Mouse (Mus musculus): ENCODE results near the gene Prtg. TPM values are rescaled to one million over a fixed set of nuclear protein-coding genes. Genes with fewer than 3 reads are reported as not detected.

The Prtg gene
- polyA plus RNA-seq, 1 experiment from 2014 or later, result 2.2 TPM

DNA sequence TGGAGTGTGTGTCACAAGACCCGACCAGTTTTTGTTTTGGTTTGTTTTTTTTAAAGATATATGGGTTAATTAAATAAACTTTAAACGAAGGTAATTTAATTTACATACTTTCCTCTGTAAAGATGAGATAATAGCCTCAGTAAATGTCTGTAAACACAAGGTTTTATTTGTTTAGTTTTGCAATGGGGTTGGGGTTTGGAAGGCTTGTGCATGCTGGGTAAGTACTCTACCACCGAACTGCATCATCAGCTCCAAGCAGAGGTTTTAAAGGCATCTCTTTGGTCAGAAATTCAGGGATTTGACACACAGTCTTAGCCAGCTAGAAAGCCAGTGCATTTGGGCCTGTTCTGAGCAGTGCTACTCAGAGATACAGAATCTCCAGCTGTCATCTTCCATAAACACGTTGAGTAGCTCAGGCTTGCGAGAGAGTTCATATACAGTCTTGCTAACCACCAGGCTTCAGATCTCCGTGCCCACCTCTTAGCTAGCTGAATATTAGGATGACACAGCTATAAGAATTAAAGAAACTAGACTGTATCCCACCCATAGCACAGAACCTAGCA, 31.0 kb downstream of the Prtg start:
- Histone ChIP-seq H3K27me3 (replicated peaks) (no peaks in the 10 kb centered on the region), H3K9me3 (replicated peaks) (no peaks in the 10 kb centered on the region), H3K9ac (no peak overlapping the region), H3K27ac (ENCODE audit: poor library complexity, severe bottlenecking) (no peak overlapping the region), H3K36me3 (peaks cover 2% of the 10 kb centered on the region; the same call in 1 of the 2 replicates), H3K4me1 (replicated peaks) (peaks cover 42% of the 10 kb centered on the region), H3K4me2 (no peak overlapping the region), H3K4me3 (no peak overlapping the region)
- no peak for ATAC-seq (ENCODE audit: insufficient number of reproducible peaks, low FRiP score)
- 65% methylated on average over 6 of the region's 6 CpGs for WGBS

DNA sequence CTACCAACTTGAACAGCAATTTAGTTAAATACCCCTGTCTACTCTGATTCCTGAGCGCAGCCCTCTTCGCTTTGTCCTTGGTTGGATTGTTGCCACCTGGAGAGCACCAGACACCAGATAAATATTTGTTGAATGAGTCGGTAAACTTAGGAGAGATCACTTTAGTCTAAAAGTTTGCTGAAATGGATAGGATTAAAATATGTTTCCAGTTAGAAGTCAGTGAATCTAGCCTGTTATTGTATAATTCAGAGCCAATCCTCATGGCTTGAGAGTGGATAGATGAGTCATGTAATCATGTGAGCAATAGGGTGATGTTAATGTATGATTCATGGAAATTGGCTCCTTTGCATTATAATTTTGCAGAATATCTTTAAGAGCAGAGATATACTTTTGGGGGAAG, 31.6 kb downstream of the Prtg start:
- no peaks in the 10 kb centered on the region for H3K9me3 ChIP-seq (replicated peaks)
- no peak overlapping the region for H3K4me2 ChIP-seq
- WGBS, result 80% methylated on average over 3 of the region's 3 CpGs

DNA sequence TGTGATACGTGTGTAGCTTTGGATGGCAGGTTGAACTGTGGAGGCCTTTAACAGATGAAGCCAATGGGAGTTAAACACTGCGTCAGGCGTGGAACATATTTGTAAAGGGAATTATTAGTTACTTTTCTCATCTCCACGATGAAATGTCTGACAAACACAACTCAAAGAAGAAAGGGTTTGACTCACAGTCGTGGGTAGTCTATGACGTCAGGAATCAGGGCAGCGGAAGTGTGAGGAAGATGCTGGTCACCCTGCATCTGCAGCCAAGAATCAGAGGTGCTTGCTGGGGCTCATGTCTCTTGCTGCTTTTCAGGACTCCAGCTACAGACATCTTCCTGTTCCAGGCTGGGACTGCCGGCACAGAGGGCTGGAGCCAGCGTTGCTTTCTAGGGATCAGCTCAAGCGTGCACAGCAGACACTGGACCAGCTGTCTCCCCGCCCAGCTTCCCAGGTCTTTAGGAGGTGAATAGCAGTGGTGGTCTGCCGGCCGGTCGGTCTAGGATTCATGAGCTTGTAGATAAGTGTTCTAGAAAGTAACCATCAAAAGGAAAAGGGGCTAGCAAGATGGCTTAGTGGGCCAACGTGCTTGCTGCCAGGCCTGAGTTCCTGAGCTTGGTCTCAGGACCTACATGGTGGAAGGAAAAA, 32.8 kb downstream of the Prtg start:
- Histone ChIP-seq H3K9ac (no peak overlapping the region), H3K4me3 (no peak overlapping the region), H3K27me3 (replicated peaks) (no peaks in the 10 kb centered on the region), H3K4me2 (no peak overlapping the region), H3K36me3 (peaks cover 14% of the 10 kb centered on the region), H3K27ac (ENCODE audit: poor library complexity, severe bottlenecking) (no peak overlapping the region), H3K9me3 (replicated peaks) (no peaks in the 10 kb centered on the region), H3K4me1 (replicated peaks) (peaks cover 30% of the 10 kb centered on the region)
- no peak for ATAC-seq (ENCODE audit: insufficient number of reproducible peaks, low FRiP score)
- WGBS, result 80% methylated on average over 15 of the region's 15 CpGs

More for the DNA sequence above, 31.6 kb downstream of the Prtg start:
- Histone ChIP-seq H3K4me1 (replicated peaks) (peaks cover 40% of the 10 kb centered on the region), H3K4me3 (no peak overlapping the region), H3K27ac (ENCODE audit: poor library complexity, severe bottlenecking) (no peak overlapping the region), H3K36me3 (peaks cover 7% of the 10 kb centered on the region; the same call in 1 of the 2 replicates), H3K27me3 (replicated peaks) (no peaks in the 10 kb centered on the region), H3K9ac (no peak overlapping the region)
- no peak for ATAC-seq (ENCODE audit: insufficient number of reproducible peaks, low FRiP score)

DNA sequence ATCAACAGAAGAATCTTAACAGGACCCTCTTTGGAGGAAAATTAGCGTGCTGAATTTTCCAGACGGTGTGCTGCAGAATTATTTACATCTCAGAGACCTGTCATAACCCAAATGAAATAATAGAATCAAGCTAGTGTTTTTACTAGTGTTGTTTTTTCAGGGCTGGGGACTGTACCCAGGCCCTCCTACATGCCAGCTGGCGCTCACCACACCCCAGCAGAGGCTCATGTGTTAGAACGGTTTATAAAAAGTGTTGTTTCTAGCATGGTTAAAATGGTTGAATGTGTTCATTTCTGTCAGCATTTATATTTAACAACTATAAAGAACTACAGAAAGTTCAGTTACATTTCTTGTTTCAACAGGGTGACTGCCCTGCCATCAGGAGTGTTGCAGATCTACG, 37.8 kb downstream of the Prtg start:
- Histone ChIP-seq H3K9ac (no peak overlapping the region), H3K27ac (ENCODE audit: poor library complexity, severe bottlenecking) (no peak overlapping the region), H3K4me3 (no peak overlapping the region), H3K27me3 (replicated peaks) (no peaks in the 10 kb centered on the region), H3K4me2 (no peak overlapping the region), H3K36me3 (peaks cover 39% of the 10 kb centered on the region), H3K9me3 (replicated peaks) (peaks cover 6% of the 10 kb centered on the region; the same call in 1 of the 2 replicates), H3K4me1 (replicated peaks) (0 out of 2 replicates have a peak, but pooled peaks cover 3% of the 10 kb centered on the region)
- 90% methylated on average over 5 of the region's 5 CpGs for WGBS
- ATAC-seq (ENCODE audit: insufficient number of reproducible peaks, low FRiP score), result no peak

DNA sequence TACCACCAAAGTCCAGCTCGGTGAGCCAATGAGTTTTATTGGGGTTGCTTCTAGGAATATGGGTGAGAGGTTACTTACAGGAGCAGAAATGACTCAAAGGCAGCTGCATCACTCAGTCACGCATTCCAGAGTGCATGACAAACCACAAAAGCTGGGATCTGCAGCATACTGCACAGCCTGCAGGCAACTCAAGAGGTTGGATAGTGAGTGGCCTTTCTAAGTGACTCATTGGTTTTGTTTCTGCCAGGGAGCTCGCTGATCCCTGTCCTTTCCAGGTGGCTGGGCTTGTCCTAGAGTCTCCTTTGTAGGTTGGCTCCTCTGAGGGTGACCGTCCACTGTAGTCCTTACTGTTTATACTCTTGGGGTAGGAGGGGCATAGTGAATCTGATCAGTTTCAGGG, 39.5 kb downstream of the Prtg start:
- peaks cover 6% of the 10 kb centered on the region; the same call in 1 of the 2 replicates for H3K9me3 ChIP-seq (replicated peaks)
- 0 out of 2 replicates have a peak, but pooled peaks cover 3% of the 10 kb centered on the region for H3K4me1 ChIP-seq (replicated peaks)
- WGBS, result 82% methylated on average over 4 of the region's 4 CpGs
- H3K27ac ChIP-seq (ENCODE audit: poor library complexity, severe bottlenecking), result no peak overlapping the region
- H3K4me3 ChIP-seq, result no peak overlapping the region
- H3K4me2 ChIP-seq, result no peak overlapping the region
- no peak overlapping the region for H3K9ac ChIP-seq
- no peak for ATAC-seq (ENCODE audit: insufficient number of reproducible peaks, low FRiP score)
- H3K36me3 ChIP-seq, result peaks cover 48% of the 10 kb centered on the region
- H3K27me3 ChIP-seq (replicated peaks), result no peaks in the 10 kb centered on the region

DNA sequence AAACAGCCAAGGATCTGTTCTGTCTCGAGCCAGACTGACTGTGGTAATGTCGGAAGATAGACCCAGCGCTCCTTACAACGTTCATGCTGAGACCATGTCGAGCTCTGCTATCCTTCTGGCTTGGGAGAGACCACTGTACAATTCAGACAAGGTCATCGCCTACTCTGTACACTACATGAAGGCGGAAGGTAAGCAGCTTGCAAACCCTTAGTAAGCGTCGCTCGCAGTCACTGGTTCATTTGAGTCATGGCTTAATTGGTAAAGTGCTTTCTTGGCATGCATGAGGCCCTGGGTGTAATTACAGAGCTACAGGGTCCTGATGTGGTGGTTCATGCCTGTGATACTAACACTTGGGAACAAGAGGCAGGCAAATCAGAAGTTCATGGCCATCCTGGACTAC, 44.9 kb downstream of the Prtg start:
- Histone ChIP-seq H3K27me3 (replicated peaks) (no peaks in the 10 kb centered on the region), H3K4me3 (no peak overlapping the region), H3K27ac (ENCODE audit: poor library complexity, severe bottlenecking) (no peak overlapping the region), H3K4me2 (no peak overlapping the region), H3K9ac (no peak overlapping the region), H3K9me3 (replicated peaks) (peaks cover 3% of the 10 kb centered on the region; the same call in 1 of the 2 replicates), H3K4me1 (replicated peaks) (peaks cover 12% of the 10 kb centered on the region), H3K36me3 (peaks cover 39% of the 10 kb centered on the region)
- 92% methylated on average over 10 of the region's 10 CpGs for WGBS
- ATAC-seq (ENCODE audit: insufficient number of reproducible peaks, low FRiP score), result no peak

DNA sequence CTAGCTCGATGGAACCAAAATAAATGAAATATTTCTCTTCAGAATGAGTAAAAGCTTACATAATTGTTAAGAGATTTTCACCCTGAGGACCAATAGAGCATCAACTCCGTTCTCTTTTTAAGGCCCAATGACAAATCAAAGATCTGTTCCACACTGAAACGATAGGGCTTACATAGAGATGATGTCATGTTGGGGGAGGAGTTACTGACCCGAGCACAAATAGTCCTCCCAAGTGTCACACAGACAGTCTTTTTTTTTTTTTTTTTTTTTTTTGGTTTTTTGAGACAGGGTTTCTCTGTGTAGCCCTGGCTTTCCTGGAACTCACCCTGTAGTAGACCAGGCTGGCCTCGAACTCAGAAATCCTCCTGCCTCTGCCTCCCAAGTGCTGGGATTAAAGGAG, 45.3 kb downstream of the Prtg start:
- H3K36me3 ChIP-seq, result peaks cover 43% of the 10 kb centered on the region
- no peak overlapping the region for H3K27ac ChIP-seq (ENCODE audit: poor library complexity, severe bottlenecking)
- H3K9ac ChIP-seq, result no peak overlapping the region
- no peak overlapping the region for H3K4me2 ChIP-seq
- ATAC-seq (ENCODE audit: insufficient number of reproducible peaks, low FRiP score), result no peak
- WGBS, result 83% methylated on average over 5 of the region's 5 CpGs
- no peaks in the 10 kb centered on the region for H3K27me3 ChIP-seq (replicated peaks)
- H3K9me3 ChIP-seq (replicated peaks), result peaks cover 3% of the 10 kb centered on the region; the same call in 1 of the 2 replicates
- H3K4me1 ChIP-seq (replicated peaks), result peaks cover 12% of the 10 kb centered on the region
- H3K4me3 ChIP-seq, result no peak overlapping the region

DNA sequence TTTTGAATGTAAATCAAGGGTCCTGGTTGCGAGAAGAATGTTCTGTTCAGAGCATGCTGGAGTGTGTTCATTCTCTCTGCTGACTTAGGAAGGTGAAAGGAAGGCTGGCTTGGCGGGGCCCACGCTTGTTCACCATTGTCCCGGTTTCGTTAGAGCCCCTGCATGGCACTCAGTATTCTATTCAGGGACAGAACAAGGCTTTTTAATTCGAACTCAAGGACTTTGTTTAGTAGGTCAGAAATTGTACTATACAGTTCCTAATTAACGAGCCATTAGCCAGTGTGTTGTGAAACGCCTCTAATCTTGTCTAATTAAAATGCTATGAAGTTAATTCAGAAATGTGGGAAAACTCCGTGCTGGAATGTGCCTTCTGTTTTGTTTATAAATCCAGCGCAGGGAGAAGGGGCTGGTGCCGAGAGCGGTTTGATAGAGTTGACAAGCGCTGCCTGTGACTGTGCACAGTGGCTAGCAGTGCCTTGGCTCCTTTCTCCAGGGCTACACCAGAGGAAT, 47.1 kb downstream of the Prtg start:
- H3K27ac ChIP-seq (ENCODE audit: poor library complexity, severe bottlenecking), result no peak overlapping the region
- 61% methylated on average over 13 of the region's 13 CpGs for WGBS
- no peaks in the 10 kb centered on the region for H3K27me3 ChIP-seq (replicated peaks)
- peaks cover 45% of the 10 kb centered on the region for H3K36me3 ChIP-seq
- H3K4me2 ChIP-seq, result no peak overlapping the region
- H3K9ac ChIP-seq, result peak overlapping the region; percentile 16; the same call in 1 of the 2 replicates
- no peak overlapping the region for H3K4me3 ChIP-seq
- peaks cover 3% of the 10 kb centered on the region; the same call in 1 of the 2 replicates for H3K9me3 ChIP-seq (replicated peaks)
- peaks cover 12% of the 10 kb centered on the region for H3K4me1 ChIP-seq (replicated peaks)
- ATAC-seq (ENCODE audit: insufficient number of reproducible peaks, low FRiP score), result no peak

DNA sequence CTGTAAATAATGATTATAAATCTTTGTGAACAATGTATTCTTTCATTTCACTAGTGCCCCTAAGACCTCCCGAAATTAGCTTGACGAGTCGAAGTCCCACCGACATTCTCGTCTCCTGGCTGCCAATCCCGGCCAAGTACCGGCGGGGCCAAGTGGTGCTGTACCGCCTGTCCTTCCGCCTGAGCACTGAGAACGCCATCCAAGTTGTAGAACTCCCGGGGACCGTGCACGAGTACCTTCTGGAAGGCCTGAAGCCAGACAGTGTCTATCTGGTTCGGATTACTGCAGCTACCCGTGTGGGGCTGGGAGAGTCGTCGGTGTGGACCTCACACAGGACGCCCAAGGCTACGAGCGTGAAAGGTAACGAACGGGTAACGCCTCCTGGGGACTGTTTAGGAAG, 50.0 kb downstream of the Prtg start:
- Histone ChIP-seq H3K4me3 (no peak overlapping the region), H3K27ac (ENCODE audit: poor library complexity, severe bottlenecking) (no peak overlapping the region), H3K4me1 (replicated peaks) (peaks cover 12% of the 10 kb centered on the region), H3K36me3 (peaks cover 37% of the 10 kb centered on the region), H3K9me3 (replicated peaks) (no peaks in the 10 kb centered on the region), H3K27me3 (replicated peaks) (no peaks in the 10 kb centered on the region), H3K4me2 (no peak overlapping the region), H3K9ac (no peak overlapping the region)
- 94% methylated on average over 24 of the region's 24 CpGs for WGBS
- ATAC-seq (ENCODE audit: insufficient number of reproducible peaks, low FRiP score), result no peak

DNA sequence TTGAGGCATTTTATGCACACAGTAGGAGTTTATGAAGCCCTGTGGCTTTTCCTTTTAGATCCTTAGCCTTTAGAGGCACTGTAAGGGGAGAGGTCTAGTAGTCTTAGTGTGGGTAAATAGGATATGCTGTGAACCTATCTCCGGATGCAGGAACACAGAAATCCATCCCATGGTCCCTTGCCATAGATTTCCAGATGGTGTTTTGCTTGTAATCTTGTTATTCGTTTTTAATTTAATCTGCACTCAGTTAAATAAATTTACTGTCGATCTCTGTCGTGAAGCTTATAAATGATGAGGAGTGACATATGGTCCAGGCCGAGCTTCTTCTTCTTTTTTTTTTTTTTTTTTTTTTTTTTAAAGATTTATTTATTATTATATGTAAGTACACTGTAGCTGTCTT, 54.1 kb downstream of the Prtg start:
- H3K9ac ChIP-seq, result no peak overlapping the region
- H3K9me3 ChIP-seq (replicated peaks), result no peaks in the 10 kb centered on the region
- WGBS, result 88% methylated on average over 5 of the region's 5 CpGs
- H3K27ac ChIP-seq (ENCODE audit: poor library complexity, severe bottlenecking), result no peak overlapping the region
- peaks cover 32% of the 10 kb centered on the region for H3K36me3 ChIP-seq
- H3K4me1 ChIP-seq (replicated peaks), result no peaks in the 10 kb centered on the region
- no peak overlapping the region for H3K4me3 ChIP-seq
- H3K27me3 ChIP-seq (replicated peaks), result no peaks in the 10 kb centered on the region
- H3K4me2 ChIP-seq, result no peak overlapping the region
- ATAC-seq (ENCODE audit: insufficient number of reproducible peaks, low FRiP score), result no peak

DNA sequence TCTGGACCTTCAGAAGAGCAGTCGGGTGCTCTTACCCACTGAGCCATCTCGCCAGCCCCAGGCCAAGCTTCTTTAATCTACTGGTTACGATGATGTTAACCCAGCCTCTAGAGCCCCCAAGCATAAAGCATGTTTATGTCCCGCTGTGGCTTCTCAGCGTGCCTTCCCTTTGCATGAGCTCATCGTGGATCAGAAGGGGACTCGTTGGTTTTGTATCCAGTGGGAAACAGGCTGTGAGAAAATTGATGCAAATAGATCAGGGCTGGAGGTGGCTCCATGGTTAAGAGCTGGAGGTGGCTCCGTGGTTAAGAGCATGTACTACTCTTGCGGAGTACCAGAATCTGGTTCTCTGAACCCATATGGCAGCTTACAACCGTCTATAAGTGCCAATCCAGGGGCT, 54.6 kb downstream of the Prtg start:
- H3K27me3 ChIP-seq (replicated peaks), result no peaks in the 10 kb centered on the region
- H3K27ac ChIP-seq (ENCODE audit: poor library complexity, severe bottlenecking), result no peak overlapping the region
- H3K9me3 ChIP-seq (replicated peaks), result no peaks in the 10 kb centered on the region
- H3K4me2 ChIP-seq, result no peak overlapping the region
- 86% methylated on average over 10 of the region's 10 CpGs for WGBS
- no peak overlapping the region for H3K4me3 ChIP-seq
- H3K36me3 ChIP-seq, result peaks cover 32% of the 10 kb centered on the region
- no peaks in the 10 kb centered on the region for H3K4me1 ChIP-seq (replicated peaks)
- no peak for ATAC-seq (ENCODE audit: insufficient number of reproducible peaks, low FRiP score)
- H3K9ac ChIP-seq, result no peak overlapping the region
